Comparison of ENCODE assay signal across 11 mouse cellular contexts in genomic region chr1:190583272-190583671, GRCm38 (mm10).
"Had no signal": no experiment of that assay in that cellular context is flagged by ENCODE, and none has a peak within 500 bp of the region (broad histone marks: within the 10 kb centered on the region; RNA-seq: fewer than 3 reads in every experiment).

No protein-coding gene starts in this region.

- DNase-seq: kidney, adult 2 months; kidney, postnatal 36 days; layer of hippocampus, adult 9-11 months; layer of hippocampus, postnatal 36 days; lung, adult 2 months; lung, postnatal 36 days; thymus, adult 18-20 months; thymus, postnatal 14 days had no signal

- ATAC-seq: intestine, embryonic 16.5 days; lung, postnatal 0 days; midbrain, embryonic 13.5 days had no signal
